Mouse (Mus musculus): ENCODE data around the gene Fam196b. TPM values are rescaled to one million over a fixed set of nuclear protein-coding genes. Genes with fewer than 3 reads are reported as not detected.

Gene Fam196b
- total and polyA plus RNA-seq, 3 experiments: 0.06 TPM; not detected in 2

- H3K27ac ChIP-seq: no peak overlapping the region
- H3K4me3 ChIP-seq: no peak overlapping the region
- H3K79me2 ChIP-seq (replicated peaks; ENCODE audit: control insufficient read depth, insufficient read depth, low read length): no peaks in the 10 kb centered on the region
- H3K4me1 ChIP-seq (ENCODE audit: control insufficient read depth, insufficient read depth, low read length): no peaks in the 10 kb centered on the region
- intact Hi-C loops (cut with DNase I): no loop called here
- TF ChIP-seq POLR2A (IDR thresholded peaks at IDR 0.05; ENCODE audit: insufficient read depth, low read depth, low read length): no peak
- TF ChIP-seq CTCF (IDR thresholded peaks at IDR 0.05): no peak
- TF ChIP-seq EP300 (IDR thresholded peaks at IDR 0.05; ENCODE audit: insufficient read depth, low read depth, low read length): no peak
- DNase-seq: no peak
- whole genome bisulfite sequencing: 56% methylated on average over 3 of the region's 3 CpGs
- H3K27me3 ChIP-seq (ENCODE audit: control insufficient read depth, insufficient read depth, low read length): no peaks in the 10 kb centered on the region
- no peaks in the 10 kb centered on the region for H3K36me3 ChIP-seq (ENCODE audit: control insufficient read depth, insufficient read depth, low read length)
- no peak overlapping the region for H3K9ac ChIP-seq (ENCODE audit: low read depth, low read length)
Measured at GRCm38 (mm10) chr11:34468571-34468970, 153.9 kb downstream of the Fam196b start.

- no peak for DNase-seq
- intact Hi-C loops (cut with DNase I): no loop called here
- H3K27me3 ChIP-seq (ENCODE audit: control insufficient read depth, insufficient read depth, low read length): no peaks in the 10 kb centered on the region
- H3K27ac ChIP-seq: no peak overlapping the region
- no peak overlapping the region for H3K9ac ChIP-seq (ENCODE audit: low read depth, low read length)
- TF ChIP-seq EP300 (IDR thresholded peaks at IDR 0.05; ENCODE audit: insufficient read depth, low read depth, low read length) (no peak), POLR2A (IDR thresholded peaks at IDR 0.05; ENCODE audit: insufficient read depth, low read depth, low read length) (no peak), CTCF (IDR thresholded peaks at IDR 0.05) (no peak)
- H3K79me2 ChIP-seq (replicated peaks; ENCODE audit: control insufficient read depth, insufficient read depth, low read length): no peaks in the 10 kb centered on the region
- WGBS: 48% methylated on average over 2 of the region's 2 CpGs
- H3K36me3 ChIP-seq (ENCODE audit: control insufficient read depth, insufficient read depth, low read length): no peaks in the 10 kb centered on the region
- H3K4me1 ChIP-seq (ENCODE audit: control insufficient read depth, insufficient read depth, low read length): no peaks in the 10 kb centered on the region
- no peak overlapping the region for H3K4me3 ChIP-seq
Measured at GRCm38 (mm10) chr11:34469792-34470191, 155.2 kb downstream of the Fam196b start.

Other genes with a start within 250 kb of the Fam196b start
- gene 4930469K13Rik, start 216.3 kb upstream of the Fam196b start, total RNA-seq (2021): not detected
- gene 4930469K13Rik, start 216.3 kb upstream of the Fam196b start, polyA plus RNA-seq (2012; rRNA removed): not detected in 2 replicates
- gene Foxi1, start 106.7 kb upstream of the Fam196b start, total RNA-seq (2021): not detected
- gene Foxi1, start 106.7 kb upstream of the Fam196b start, polyA plus RNA-seq (2012; rRNA removed): not detected in 2 replicates

All from heart, adult 2 months (tissue).